Mouse (Mus musculus) ZHBTc4 (cell line): ENCODE measurements around the gene Tmem170b.

ENCODE experiments used
- DNase-seq: peaks from one replicate; pipeline ENCODE4 v3.0.0-alpha.2; 2011; ENCODE audit warnings: low read depth, low spot score

Tmem170b gene

GRCm38 (mm10) chr13:41605099-41606010, at the start of gene Tmem170b:
TSS of gene Tmem170b (plus strand) at chr13:41605907.
- peak; percentile 99 for DNase-seq

- DNase-seq: no peak
These were observed 44.7 kb upstream of the Tmem170b start for GRCm38 (mm10) chr13:41561024-41561423.

GRCm38 (mm10) chr13:41568421-41568820, 37.3 kb upstream of the Tmem170b start:
- no peak for DNase-seq

- DNase-seq: no peak
These were observed 36.8 kb upstream of the Tmem170b start for GRCm38 (mm10) chr13:41568926-41569325.

GRCm38 (mm10) chr13:41569776-41570175, 35.9 kb upstream of the Tmem170b start:
- DNase-seq: no peak

GRCm38 (mm10) chr13:41571368-41572350, 34.0 kb upstream of the Tmem170b start:
- peak; percentile 89 for DNase-seq

- DNase-seq: no peak
These were observed 33.4 kb upstream of the Tmem170b start for GRCm38 (mm10) chr13:41572351-41572735.

- DNase-seq: no peak
These were observed 32.4 kb upstream of the Tmem170b start for GRCm38 (mm10) chr13:41573126-41573846.

GRCm38 (mm10) chr13:41581058-41581457, 24.6 kb upstream of the Tmem170b start:
- no peak for DNase-seq

GRCm38 (mm10) chr13:41583666-41584357, 21.9 kb upstream of the Tmem170b start:
- DNase-seq: no peak

GRCm38 (mm10) chr13:41584358-41584680, 21.4 kb upstream of the Tmem170b start:
- DNase-seq: no peak

- no peak for DNase-seq
These were observed 20.8 kb upstream of the Tmem170b start for GRCm38 (mm10) chr13:41584896-41585295.

GRCm38 (mm10) chr13:41596678-41597077, 9.0 kb upstream of the Tmem170b start:
- no peak for DNase-seq

GRCm38 (mm10) chr13:41599977-41600376, 5.7 kb upstream of the Tmem170b start:
- no peak for DNase-seq

- no peak for DNase-seq
These were observed 4.7 kb upstream of the Tmem170b start for GRCm38 (mm10) chr13:41601056-41601455.

- no peak for DNase-seq
These were observed 1.7 kb upstream of the Tmem170b start for GRCm38 (mm10) chr13:41603921-41604466.

GRCm38 (mm10) chr13:41606081-41607000, 634 bp downstream of the Tmem170b start:
- peak; percentile 54 for DNase-seq

GRCm38 (mm10) chr13:41607589-41607988, 1.9 kb downstream of the Tmem170b start:
- DNase-seq: no peak

GRCm38 (mm10) chr13:41608559-41608958, 2.9 kb downstream of the Tmem170b start:
- DNase-seq: no peak

- DNase-seq: no peak
These were observed 5.3 kb downstream of the Tmem170b start for GRCm38 (mm10) chr13:41611046-41611445.
